Mouse (Mus musculus): Measurements from ENCODE around the gene Rgl2. TPM values are rescaled to one million over a fixed set of nuclear protein-coding genes. Genes with fewer than 3 reads are reported as not detected.

Rgl2 gene
- total and polyA plus RNA-seq, 2 experiments = 9.8 to 27.7 TPM

DNA sequence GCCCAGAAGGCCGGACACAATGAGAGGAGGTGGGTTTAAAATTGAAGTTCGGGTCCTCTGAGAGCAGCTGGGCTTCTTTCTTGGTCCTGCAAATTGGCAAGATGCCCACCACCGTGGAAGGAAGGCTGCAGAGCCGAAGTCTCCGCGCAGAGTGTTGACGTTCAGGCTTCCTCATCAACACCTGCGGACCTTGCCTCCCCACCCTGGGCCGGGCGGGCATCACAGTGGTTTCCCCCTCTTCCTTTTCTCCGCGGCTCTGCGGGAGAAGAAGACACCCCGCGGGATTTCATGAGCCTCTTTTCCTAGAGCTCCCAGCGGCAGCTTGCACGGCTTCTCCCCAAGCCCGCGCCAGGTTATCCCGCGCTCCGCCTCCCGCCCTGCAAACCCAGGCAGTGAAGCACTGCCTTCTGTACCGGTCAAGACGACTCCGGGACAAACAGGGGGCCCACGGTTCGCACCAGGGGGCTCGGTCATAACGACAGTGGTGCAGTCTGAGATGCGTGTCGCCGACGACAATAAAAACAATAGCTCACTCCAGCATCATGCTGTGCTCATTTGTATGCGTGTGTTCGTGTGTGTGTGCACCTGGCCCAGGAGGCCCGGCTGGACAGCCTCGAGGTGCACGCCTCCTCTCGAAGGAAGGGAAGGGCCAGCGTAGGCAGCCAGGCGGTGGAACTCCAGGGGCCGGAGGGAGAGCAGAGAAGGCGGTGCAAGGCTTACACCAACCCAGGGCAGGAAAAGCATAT, 20.8 kb upstream of the Rgl2 start:
- 1% methylated on average over 43 of the region's 44 CpGs for WGBS
- TF ChIP-seq CTCF (IDR thresholded peaks at IDR 0.05; ENCODE audit: low read depth, low read length) (no peak), POLR2A (IDR thresholded peaks at IDR 0.05; ENCODE audit: extremely low read depth, insufficient read depth, low read length) (no peak)
- peak; percentile 25 for DNase-seq (ENCODE audit: extremely low read depth, low read depth, low spot score)
- peaks cover 23% of the 10 kb centered on the region for H3K79me2 ChIP-seq (ENCODE audit: control insufficient read depth, insufficient read depth, low read length)
- H3K27ac ChIP-seq (replicated peaks; ENCODE audit: insufficient read depth, low read depth, low read length) = peak overlapping the region; percentile 65
- H3K4me3 ChIP-seq (ENCODE audit: insufficient read depth, low read depth, low read length) = peak overlapping the region; percentile 70
- peaks cover 16% of the 10 kb centered on the region; the same call in 1 of the 2 replicates for H3K36me3 ChIP-seq (ENCODE audit: control insufficient read depth, insufficient read depth, low read length)
- no peaks in the 10 kb centered on the region for H3K27me3 ChIP-seq (ENCODE audit: control insufficient read depth, insufficient read depth, low read length)
- peaks cover 7% of the 10 kb centered on the region for H3K4me1 ChIP-seq (ENCODE audit: control insufficient read depth, insufficient read depth, low read length)
- H3K9ac ChIP-seq (ENCODE audit: low read depth, low read length) = peak overlapping the region; percentile 57

DNA sequence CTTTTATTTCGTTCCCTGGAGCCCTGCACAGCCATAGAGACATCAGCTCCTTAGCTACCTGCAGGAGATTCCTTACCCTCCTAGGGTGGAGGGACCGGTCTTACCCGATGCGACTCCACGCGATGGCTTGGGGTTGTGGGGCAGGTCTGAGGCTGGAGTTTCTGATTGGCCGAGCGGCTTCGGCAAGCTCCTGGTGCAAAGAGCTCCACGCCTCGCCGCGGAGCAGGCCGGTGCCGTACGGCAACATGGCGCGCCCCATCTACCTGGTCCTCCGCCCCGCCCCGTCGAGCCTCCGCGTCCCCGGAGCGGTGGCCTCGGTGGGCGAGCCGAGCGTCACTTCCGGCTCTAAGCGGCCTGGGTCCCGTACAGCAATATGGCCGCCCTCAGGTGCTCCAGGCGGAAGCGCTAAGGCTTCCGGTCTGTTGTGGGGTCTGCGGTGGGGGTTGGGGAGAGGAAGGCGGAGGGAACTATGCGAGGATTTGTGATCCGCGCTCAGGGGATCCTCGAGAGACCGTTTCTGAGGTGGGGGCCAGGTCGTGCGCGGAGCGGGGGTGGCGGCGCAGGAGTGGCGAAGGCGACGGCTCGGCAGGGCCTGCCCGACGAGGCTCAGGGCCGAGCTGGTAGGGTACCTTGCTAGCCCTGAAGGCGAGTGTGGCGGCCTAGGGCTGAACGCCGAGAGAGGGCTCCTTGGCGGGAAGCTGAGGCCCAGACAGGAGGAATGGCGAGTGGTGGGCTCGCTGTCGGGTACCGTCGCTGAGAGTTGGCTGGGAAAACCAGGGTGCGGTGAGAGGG, 20.1 kb upstream of the Rgl2 start, which contains the start of gene Daxx:
TSS of gene Daxx (plus strand) at position 338 of the 792 bp plus-strand sequence.
- under 1% methylated on average over 68 of the region's 68 CpGs for WGBS
- peaks cover 23% of the 10 kb centered on the region for H3K79me2 ChIP-seq (ENCODE audit: control insufficient read depth, insufficient read depth, low read length)
- H3K27ac ChIP-seq (replicated peaks; ENCODE audit: insufficient read depth, low read depth, low read length) = peak within 1 kb of the TSS; percentile 90
- peaks cover 23% of the 10 kb centered on the region; the same call in 1 of the 2 replicates for H3K36me3 ChIP-seq (ENCODE audit: control insufficient read depth, insufficient read depth, low read length)
- peak; percentile 87 for DNase-seq (ENCODE audit: extremely low read depth, low read depth, low spot score)
- H3K9ac ChIP-seq (ENCODE audit: low read depth, low read length) = peak within 1 kb of the TSS; percentile 82
- no peaks in the 10 kb centered on the region for H3K27me3 ChIP-seq (ENCODE audit: control insufficient read depth, insufficient read depth, low read length)
- peak within 1 kb of the TSS; percentile 70 for H3K4me3 ChIP-seq (ENCODE audit: insufficient read depth, low read depth, low read length)
- TF ChIP-seq CTCF (IDR thresholded peaks at IDR 0.05; ENCODE audit: low read depth, low read length) = no peak
- TF ChIP-seq POLR2A (IDR thresholded peaks at IDR 0.05; ENCODE audit: extremely low read depth, insufficient read depth, low read length) = peak; percentile 40; the same call in 1 of the 2 replicates
- H3K4me1 ChIP-seq (ENCODE audit: control insufficient read depth, insufficient read depth, low read length) = peaks cover 7% of the 10 kb centered on the region

DNA sequence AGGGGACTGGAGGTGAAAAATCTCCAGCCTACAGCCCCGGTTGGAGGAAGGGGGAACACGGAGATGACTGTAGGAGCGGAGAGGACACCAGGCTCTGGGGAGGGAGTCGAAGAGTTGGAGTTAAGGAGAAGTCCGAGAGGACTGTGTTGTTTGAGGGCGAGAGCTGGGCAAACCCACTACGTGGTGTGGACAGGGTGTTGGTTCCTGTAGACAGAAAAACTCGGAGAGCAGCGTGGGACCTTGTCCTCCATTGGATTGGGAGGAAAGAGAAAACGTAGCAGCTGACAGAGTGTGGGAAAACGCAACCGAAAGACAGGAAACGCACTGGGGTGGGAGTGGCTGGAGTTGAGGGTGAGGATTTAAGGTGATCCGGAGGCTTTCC, 19.5 kb upstream of the Rgl2 start:
- TF ChIP-seq POLR2A (IDR thresholded peaks at IDR 0.05; ENCODE audit: extremely low read depth, insufficient read depth, low read length) (peak; percentile 35; the same call in 1 of the 2 replicates), CTCF (IDR thresholded peaks at IDR 0.05; ENCODE audit: low read depth, low read length) (no peak)
- peak; percentile 76 for DNase-seq (ENCODE audit: extremely low read depth, low read depth, low spot score)
- Histone ChIP-seq H3K27me3 (ENCODE audit: control insufficient read depth, insufficient read depth, low read length) (no peaks in the 10 kb centered on the region), H3K4me3 (ENCODE audit: insufficient read depth, low read depth, low read length) (peak overlapping the region; percentile 69), H3K27ac (replicated peaks; ENCODE audit: insufficient read depth, low read depth, low read length) (peak overlapping the region; percentile 90), H3K36me3 (ENCODE audit: control insufficient read depth, insufficient read depth, low read length) (peaks cover 23% of the 10 kb centered on the region; the same call in 1 of the 2 replicates), H3K79me2 (ENCODE audit: control insufficient read depth, insufficient read depth, low read length) (peaks cover 23% of the 10 kb centered on the region), H3K4me1 (ENCODE audit: control insufficient read depth, insufficient read depth, low read length) (peaks cover 7% of the 10 kb centered on the region), H3K9ac (ENCODE audit: low read depth, low read length) (peak overlapping the region; percentile 82)
- under 1% methylated on average over 14 of the region's 14 CpGs for WGBS

DNA sequence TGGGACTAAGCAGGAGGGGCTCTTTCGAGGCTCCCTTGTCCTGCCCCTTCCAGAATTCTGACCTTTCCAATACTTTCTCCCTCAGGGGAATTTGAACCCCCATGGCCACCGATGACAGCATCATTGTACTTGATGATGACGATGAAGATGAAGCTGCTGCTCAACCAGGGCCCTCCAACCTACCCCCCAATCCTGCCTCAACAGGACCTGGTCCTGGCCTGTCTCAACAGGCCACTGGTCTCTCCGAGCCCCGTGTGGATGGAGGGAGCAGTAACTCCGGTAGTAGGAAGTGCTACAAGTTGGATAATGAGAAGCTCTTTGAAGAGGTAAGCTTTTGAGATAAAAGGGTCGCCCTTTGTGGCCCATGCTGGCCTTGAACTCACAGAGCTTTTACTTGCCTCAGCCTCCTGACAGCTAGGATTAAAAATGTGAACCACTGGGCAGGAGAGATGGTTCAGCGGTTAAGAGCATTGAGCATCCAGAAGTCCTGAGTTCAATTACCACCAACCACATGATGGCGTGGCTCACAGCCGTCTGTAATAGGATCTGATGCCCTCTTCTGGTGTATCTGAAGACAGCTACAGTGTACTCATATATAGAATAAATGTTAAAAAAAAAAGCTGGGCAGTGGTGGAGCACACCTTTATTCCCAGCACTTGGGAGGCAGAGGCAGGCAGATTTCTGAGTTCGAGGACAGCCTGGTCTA, 18.8 kb upstream of the Rgl2 start:
- H3K4me3 ChIP-seq (ENCODE audit: insufficient read depth, low read depth, low read length) = peak overlapping the region; percentile 69
- 0 out of 2 replicates have a peak overlapping the region, but pooled peaks have one; percentile 9 for H3K9ac ChIP-seq (ENCODE audit: low read depth, low read length)
- H3K36me3 ChIP-seq (ENCODE audit: control insufficient read depth, insufficient read depth, low read length) = peaks cover 23% of the 10 kb centered on the region; the same call in 1 of the 2 replicates
- peak overlapping the region; percentile 90 for H3K27ac ChIP-seq (replicated peaks; ENCODE audit: insufficient read depth, low read depth, low read length)
- DNase-seq (ENCODE audit: extremely low read depth, low read depth, low spot score) = no peak
- TF ChIP-seq CTCF (IDR thresholded peaks at IDR 0.05; ENCODE audit: low read depth, low read length) (no peak), POLR2A (IDR thresholded peaks at IDR 0.05; ENCODE audit: extremely low read depth, insufficient read depth, low read length) (no peak)
- H3K27me3 ChIP-seq (ENCODE audit: control insufficient read depth, insufficient read depth, low read length) = no peaks in the 10 kb centered on the region
- peaks cover 23% of the 10 kb centered on the region for H3K79me2 ChIP-seq (ENCODE audit: control insufficient read depth, insufficient read depth, low read length)
- peaks cover 7% of the 10 kb centered on the region for H3K4me1 ChIP-seq (ENCODE audit: control insufficient read depth, insufficient read depth, low read length)
- WGBS = 38% methylated on average over 11 of the region's 11 CpGs

DNA sequence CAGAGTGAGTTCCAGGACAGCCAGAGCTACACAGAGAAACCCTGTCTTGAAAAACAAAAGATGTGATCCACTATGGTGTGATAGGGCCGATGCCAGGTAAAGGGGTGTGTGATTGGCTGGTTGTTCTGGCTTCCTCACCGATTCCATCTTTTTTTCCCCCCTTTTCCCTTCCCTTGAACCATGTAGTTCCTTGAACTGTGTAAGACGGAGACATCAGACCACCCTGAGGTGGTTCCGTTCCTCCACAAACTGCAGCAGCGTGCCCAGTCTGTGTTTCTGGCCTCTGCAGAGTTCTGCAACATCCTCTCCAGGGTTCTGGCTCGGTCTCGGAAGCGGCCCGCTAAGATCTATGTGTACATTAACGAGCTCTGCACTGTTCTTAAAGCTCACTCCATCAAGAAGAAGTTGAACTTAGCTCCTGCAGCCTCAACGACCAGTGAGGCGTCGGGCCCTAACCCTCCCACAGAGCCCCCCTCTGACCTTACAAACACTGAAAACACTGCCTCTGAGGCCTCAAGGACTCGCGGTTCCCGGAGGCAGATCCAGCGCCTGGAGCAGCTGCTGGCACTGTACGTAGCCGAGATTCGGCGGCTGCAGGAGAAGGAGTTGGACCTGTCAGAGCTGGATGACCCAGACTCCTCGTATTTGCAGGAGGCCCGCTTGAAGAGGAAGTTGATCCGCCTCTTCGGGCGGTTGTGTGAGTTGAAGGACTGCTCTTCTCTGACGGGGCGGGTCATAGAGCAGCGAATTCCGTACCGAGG, 18.1 kb upstream of the Rgl2 start:
- H3K27me3 ChIP-seq (ENCODE audit: control insufficient read depth, insufficient read depth, low read length) = no peaks in the 10 kb centered on the region
- DNase-seq (ENCODE audit: extremely low read depth, low read depth, low spot score) = no peak
- H3K36me3 ChIP-seq (ENCODE audit: control insufficient read depth, insufficient read depth, low read length) = peaks cover 23% of the 10 kb centered on the region; the same call in 1 of the 2 replicates
- peaks cover 23% of the 10 kb centered on the region for H3K79me2 ChIP-seq (ENCODE audit: control insufficient read depth, insufficient read depth, low read length)
- no peak overlapping the region for H3K27ac ChIP-seq (replicated peaks; ENCODE audit: insufficient read depth, low read depth, low read length)
- 86% methylated on average over 31 of the region's 31 CpGs for WGBS
- TF ChIP-seq POLR2A (IDR thresholded peaks at IDR 0.05; ENCODE audit: extremely low read depth, insufficient read depth, low read length) = no peak
- TF ChIP-seq CTCF (IDR thresholded peaks at IDR 0.05; ENCODE audit: low read depth, low read length) = no peak
- H3K4me3 ChIP-seq (ENCODE audit: insufficient read depth, low read depth, low read length) = no peak overlapping the region
- no peak overlapping the region for H3K9ac ChIP-seq (ENCODE audit: low read depth, low read length)
- H3K4me1 ChIP-seq (ENCODE audit: control insufficient read depth, insufficient read depth, low read length) = peaks cover 7% of the 10 kb centered on the region
